Mouse (Mus musculus) lung, adult 2 months (tissue): ENCODE results near the gene Olfr66.

Experiments used
- CTCF ChIP-seq: fragments of 200-500 bp; IDR thresholded peaks from 2 replicates; pipeline ENCODE4 v1.5.1; 2011; ENCODE audit warnings: mild to moderate bottlenecking, low read length, control low read depth; ENCODE audit not compliant: insufficient read depth
- POLR2A ChIP-seq: fragments of 200-500 bp; IDR thresholded peaks from 2 replicates; pipeline ENCODE4 v1.6.1; 2011; ENCODE audit warnings: low read depth, mild to moderate bottlenecking, control low read depth, low read length, borderline replicate concordance; ENCODE audit errors: extremely low read depth

DNA sequence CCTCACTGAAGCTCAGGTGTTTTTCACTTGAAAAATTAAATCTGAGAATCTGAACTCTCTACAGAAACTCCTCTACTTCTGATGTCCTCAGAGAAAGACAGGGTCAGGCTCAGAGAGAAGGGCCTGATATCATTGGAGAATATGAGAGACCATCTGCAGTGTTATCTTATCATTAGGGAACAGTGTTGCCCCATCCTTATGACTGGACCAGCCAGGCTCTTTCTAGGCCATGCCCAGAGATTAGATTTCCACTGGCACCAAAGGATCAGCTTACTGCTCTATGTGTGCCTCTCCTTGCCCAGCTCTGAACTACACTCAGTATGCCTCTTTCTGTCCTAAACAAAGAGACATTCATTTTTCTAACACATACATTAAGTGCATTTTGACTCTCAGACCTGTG is 29.3 kb upstream of the Olfr66 start:
- no peak for TF ChIP-seq POLR2A
- no peak for TF ChIP-seq CTCF
